Mouse (Mus musculus): ENCODE results near the gene Wdr47. TPM values are rescaled to one million over a fixed set of nuclear protein-coding genes. Genes with fewer than 3 reads are reported as not detected.
A peak's percentile ranks its signal among the peaks of the same experiment; 100 is the strongest.
"Not testable (repeated sequence)": the region's sequence is repeated elsewhere in the genome, so short reads cannot be mapped to it uniquely, and the experiment has no call there.

Wdr47 gene
- 6.2 and 8.0 TPM in 2 replicates for total RNA-seq (2021)
- long read RNA-seq, experiment 1, partial matches to known transcripts, result 0 of 2 reads
- long read RNA-seq, experiment 1, other reads (novel, unspliced or antisense), result 2 of 2 reads
- long read RNA-seq, experiment 2, full-length matches to known transcripts, result 3 of 3 reads
- long read RNA-seq, experiment 2, partial matches to known transcripts, result 0 of 3 reads
- long read RNA-seq, experiment 2, other reads (novel, unspliced or antisense), result 0 of 3 reads

DNA sequence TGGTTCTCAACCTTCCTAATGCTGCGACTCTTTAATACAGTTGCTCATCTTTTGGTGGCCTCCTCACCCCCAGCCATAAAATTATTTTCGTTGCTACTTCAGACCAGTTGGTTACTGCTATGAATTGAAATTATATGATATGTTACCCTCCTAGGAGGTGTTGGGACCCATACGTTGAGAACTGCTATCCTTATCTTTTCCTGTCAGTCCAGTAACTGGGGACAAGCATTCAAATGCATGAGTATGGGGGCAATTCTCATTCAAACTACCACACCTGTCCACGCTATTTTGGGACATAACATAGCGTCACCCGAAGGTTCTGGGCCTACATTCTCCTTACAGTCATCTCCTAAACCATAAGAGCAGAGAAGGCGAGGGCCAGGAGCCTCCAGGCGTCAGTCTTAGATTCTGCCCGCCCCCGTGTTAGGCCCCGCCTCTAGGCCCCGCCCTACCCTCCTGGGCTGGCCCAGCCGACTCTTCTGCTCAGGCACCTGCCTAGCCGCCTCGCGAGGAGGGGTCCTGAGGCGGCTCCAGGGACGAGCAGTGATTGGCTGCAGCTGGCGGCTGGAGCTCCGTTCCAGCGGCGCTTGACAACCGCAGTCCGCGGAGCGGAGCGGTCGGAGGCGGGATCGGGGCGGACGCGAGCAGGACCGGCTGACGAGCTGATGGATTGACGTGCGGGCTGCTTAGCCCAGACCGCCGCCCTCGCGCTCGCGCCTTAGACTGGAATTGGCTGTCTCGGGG, at the start of gene Wdr47:
Wdr47 (plus strand) TSS at position 494 of the 744 bp plus-strand sequence.
- DNase-seq, result peak; percentile 99

DNA sequence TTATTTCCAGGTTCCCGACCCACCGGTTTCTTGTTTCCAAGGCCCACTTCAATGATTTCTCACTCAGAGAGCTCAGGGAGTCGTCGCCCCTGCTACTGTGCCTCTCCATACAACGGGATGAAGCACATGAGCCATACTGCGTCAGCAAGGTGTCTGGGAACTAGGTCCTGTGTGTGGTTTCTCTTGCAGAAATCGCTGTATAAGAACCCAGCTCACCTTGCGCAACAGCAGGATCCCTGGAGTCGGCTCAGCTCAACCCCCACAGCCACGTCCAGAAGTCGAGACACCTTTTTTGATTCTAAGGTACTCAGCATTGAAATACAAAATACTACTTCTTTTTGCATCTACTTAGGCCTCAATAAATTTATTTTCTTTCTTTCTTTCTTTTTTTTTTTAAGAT, 48.8 kb upstream of the Wdr47 start:
- no peak for DNase-seq

DNA sequence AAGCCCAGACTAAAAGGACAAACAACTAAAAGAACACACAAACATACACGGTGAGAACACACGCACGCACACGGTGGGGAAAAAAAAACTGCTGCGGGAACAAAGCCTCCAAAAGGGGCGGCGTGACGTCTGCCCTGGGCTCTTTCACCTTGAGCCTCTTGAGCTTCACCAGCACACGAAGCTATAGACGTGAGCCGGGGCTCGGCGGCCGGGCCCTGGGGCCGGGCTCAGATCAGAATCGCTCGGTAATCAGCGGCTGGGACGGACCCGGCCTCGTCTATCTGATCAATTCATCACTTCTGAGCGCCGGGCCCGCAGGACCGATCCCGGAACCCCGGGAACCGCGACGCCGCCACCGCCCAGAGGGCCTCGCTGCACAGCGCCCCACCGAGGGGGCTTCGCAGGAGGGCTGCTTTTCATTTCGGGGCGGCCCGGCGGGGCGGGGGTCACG, 36.9 kb upstream of the Wdr47 start:
- DNase-seq, result peak; percentile 69

GRCm38 (mm10) chr3:108554587-108555312, 36.3 kb upstream of the Wdr47 start:
- DNase-seq, result peak; percentile 96

- DNase-seq, result no peak
These were observed 33.2 kb upstream of the Wdr47 start for GRCm38 (mm10) chr3:108557888-108558287.

DNA sequence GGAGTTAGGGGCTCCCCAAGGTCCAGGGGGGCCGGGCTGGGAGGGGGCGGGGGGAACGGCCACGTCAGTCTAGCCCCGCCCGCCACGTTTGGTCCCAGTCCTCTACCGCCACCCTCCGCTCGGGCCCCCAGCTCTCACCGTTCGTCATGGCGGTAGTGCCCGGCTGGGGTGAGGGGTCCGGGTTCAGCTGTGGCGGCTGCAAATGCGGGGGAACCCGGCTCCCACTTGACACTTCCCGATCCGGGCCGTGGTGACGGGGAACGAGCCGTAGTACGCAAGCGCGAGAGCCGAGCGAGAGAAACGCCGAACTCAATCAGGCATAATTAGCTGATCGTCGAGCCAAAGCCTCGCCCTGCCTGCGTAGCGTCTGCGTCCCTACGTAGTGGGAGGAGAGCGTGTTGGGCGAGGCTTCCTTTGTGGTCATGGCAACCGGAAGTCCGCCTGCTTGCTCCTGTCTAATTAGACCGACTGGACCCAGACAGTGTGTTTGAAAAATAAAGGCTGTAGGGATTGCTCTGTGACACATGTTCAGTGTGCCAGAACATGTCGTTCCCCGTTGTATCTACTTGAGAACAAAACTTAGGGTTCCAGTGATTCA, 28.8 kb upstream of the Wdr47 start, which contains the start of gene Tmem167b:
Tmem167b (minus strand) TSS at position 334 of the 598 bp plus-strand sequence.
- DNase-seq, result peak; percentile 97

DNA sequence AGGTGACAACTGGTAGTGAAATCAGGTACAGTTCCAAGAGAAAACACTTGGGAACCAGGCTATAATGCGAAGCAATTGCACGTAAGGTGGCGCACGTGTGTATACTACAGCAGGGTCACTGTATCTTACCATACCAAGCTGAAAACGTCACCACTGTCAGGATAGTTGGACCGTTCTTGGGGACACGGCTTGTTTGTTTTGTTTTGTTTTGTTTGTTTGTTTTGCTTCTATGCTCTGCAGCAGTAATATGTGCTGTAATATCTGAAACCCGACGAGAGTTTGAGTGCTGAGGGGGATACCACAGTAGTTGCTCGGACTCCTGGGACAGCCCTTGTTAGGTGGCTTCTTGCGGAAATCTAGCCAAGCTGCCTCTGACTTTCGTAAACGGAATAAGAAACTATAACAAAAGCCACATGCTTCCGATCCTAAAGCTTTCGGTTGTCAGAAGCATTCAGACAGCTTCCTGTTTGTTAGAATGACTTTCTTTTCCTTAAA, 28.3 kb upstream of the Wdr47 start:
- DNase-seq, result peak; percentile 17

GRCm38 (mm10) chr3:108563309-108563708, 27.8 kb upstream of the Wdr47 start:
- peak; percentile 86 for DNase-seq

GRCm38 (mm10) chr3:108567990-108568877, 22.8 kb upstream of the Wdr47 start:
- DNase-seq, result no peak

- not testable (repeated sequence) for DNase-seq
These were observed 21.4 kb upstream of the Wdr47 start for GRCm38 (mm10) chr3:108569636-108570035.

DNA sequence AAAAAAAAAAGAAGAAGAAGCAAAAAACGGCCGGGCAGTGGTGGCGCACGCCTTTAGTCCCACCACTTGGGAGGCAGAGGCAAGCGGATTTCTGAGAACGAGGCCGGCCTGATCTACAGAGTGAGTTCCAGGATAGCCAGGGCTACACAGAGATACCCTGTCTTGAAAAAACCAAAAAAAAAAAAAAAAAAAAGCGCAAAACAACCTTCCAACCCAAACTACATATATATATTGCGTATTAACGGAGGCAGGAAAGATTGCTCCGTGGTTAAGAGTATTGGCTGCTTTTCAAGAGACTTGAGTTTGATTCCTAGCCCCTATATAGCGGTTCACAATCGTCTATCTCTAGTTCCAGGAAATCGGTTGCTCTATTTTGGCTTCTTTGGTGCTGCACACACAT, 20.3 kb upstream of the Wdr47 start:
- DNase-seq, result no peak

- DNase-seq, result peak; percentile 98
These were observed 19.4 kb upstream of the Wdr47 start, which contains the start of gene Taf13 for GRCm38 (mm10) chr3:108571443-108572294. Gene Taf13 (plus strand): TSS chr3:108571698.

GRCm38 (mm10) chr3:108572309-108573010, 18.6 kb upstream of the Wdr47 start:
- DNase-seq, result no peak

GRCm38 (mm10) chr3:108574018-108574417, 17.1 kb upstream of the Wdr47 start:
- no peak for DNase-seq

- no peak for DNase-seq
These were observed 6.5 kb upstream of the Wdr47 start for GRCm38 (mm10) chr3:108584580-108584979.

DNA sequence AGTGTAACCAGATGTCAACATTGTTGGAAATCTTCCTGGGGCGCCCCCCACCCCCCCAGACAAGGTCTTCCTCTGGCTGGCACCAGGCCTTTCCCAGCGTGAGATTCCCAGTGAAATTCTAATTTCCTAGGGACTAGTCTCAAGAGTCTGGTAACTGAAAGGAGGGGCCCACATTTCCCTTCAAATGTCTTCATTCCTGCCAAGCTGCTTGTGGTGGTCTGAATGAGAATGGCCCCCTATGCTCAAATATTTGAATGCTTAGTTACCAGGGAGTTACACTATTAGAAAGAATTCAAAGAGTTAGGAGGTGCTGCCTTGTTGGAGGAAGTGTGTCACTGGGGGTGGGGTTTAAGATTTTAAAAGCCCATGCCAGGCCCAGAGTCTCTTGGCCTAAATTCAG, 2.6 kb upstream of the Wdr47 start:
- no peak for DNase-seq

- peak; percentile 36 for DNase-seq
These were observed 747 bp downstream of the Wdr47 start for GRCm38 (mm10) chr3:108591530-108592522.

- DNase-seq, result no peak
These were observed 17.8 kb downstream of the Wdr47 start for GRCm38 (mm10) chr3:108608906-108609305.

All from adrenal gland, postnatal 14 days (tissue).